Mouse (Mus musculus) forebrain, postnatal 0 days (tissue): ENCODE data around the gene Slc5a4b. TPM values are rescaled to one million over a fixed set of nuclear protein-coding genes. Genes with fewer than 3 reads are reported as not detected.

Experiments used
- ATAC-seq: fragments of 200-750 bp; cut with Nextera tagmentation; 2 replicates; pipeline ENCODE4 v1.8.0; 2017; ENCODE audit warnings: mild to moderate bottlenecking, moderate library complexity
- DNase-seq: peaks from one replicate; pipeline ENCODE4 v3.0.0-alpha.2; 2015
- H3K27ac ChIP-seq: fragments of 300-500 bp; sonication (generic); 2 replicates; pipeline ENCODE4 v1.5.1; 2014; ENCODE audit warnings: low read depth, mild to moderate bottlenecking, antibody characterized with exemption, low read length, moderate library complexity, mixed read lengths
- H3K27me3 ChIP-seq: fragments of 300-500 bp; sonication (generic); 2 replicates; pipeline ENCODE4 v1.6.1; 2014; ENCODE audit warnings: mild to moderate bottlenecking, low read length, mixed read lengths; ENCODE audit not compliant: insufficient read depth
- H3K36me3 ChIP-seq: fragments of 300-500 bp; sonication (generic); 2 replicates; pipeline ENCODE4 v1.6.1; 2014; ENCODE audit warnings: mild to moderate bottlenecking, moderate library complexity; ENCODE audit not compliant: insufficient read depth
- H3K4me1 ChIP-seq: fragments of 300-500 bp; sonication (generic); 2 replicates; pipeline ENCODE4 v1.6.1; 2014; ENCODE audit warnings: antibody characterized with exemption; ENCODE audit not compliant: insufficient read depth
- H3K4me2 ChIP-seq: fragments of 300-500 bp; sonication (generic); 2 replicates; pipeline ENCODE4 v1.6.1; 2014; ENCODE audit warnings: low read depth, mild to moderate bottlenecking, moderate library complexity
- H3K4me3 ChIP-seq: fragments of 300-500 bp; sonication (generic); 2 replicates; pipeline ENCODE4 v1.5.1; 2014; ENCODE audit warnings: low read depth, low read length, mixed read lengths
- H3K9ac ChIP-seq: fragments of 300-500 bp; sonication (generic); 2 replicates; pipeline ENCODE4 v1.6.1; 2014; ENCODE audit warnings: mild to moderate bottlenecking
- H3K9me3 ChIP-seq: fragments of 300-500 bp; sonication (generic); 2 replicates; pipeline ENCODE4 v1.6.1; 2016; ENCODE audit warnings: low read length
- CTCF ChIP-seq: sonication (generic); IDR thresholded peaks from 2 replicates; pipeline ENCODE4 v1.5.1; 2016; ENCODE audit warnings: antibody characterized with exemption, control low read depth, low read depth
- WGBS: fragments of 180-500 bp; shearing (Covaris S2); extraction: QIAGEN DNeasy Blood & Tissue Kit; methylation state at CpG from one replicate; pipeline ENCODE4 v1.1.7; 2014; 5-methylcytosine and 5-hydroxymethylcytosine counted together
- polyA plus RNA-seq: library from polyadenylated mRNA; unstranded; fragments of >200 nt; fragmentation: Nextera tagmentation; extraction: Ambion mirVana; gene quantifications from 2 replicates; pipeline ENCODE4 v1.2.1, GENCODE M21; 2015
- total RNA-seq: library from RNA; depleted of rRNA; stranded (reverse); fragments of >200 nt; gene quantifications from 2 replicates; pipeline ENCODE4 v1.2.3, GENCODE M21; 2014

The Slc5a4b gene
- total and polyA plus RNA-seq, 2 experiments from 2014 or later = not detected

DNA sequence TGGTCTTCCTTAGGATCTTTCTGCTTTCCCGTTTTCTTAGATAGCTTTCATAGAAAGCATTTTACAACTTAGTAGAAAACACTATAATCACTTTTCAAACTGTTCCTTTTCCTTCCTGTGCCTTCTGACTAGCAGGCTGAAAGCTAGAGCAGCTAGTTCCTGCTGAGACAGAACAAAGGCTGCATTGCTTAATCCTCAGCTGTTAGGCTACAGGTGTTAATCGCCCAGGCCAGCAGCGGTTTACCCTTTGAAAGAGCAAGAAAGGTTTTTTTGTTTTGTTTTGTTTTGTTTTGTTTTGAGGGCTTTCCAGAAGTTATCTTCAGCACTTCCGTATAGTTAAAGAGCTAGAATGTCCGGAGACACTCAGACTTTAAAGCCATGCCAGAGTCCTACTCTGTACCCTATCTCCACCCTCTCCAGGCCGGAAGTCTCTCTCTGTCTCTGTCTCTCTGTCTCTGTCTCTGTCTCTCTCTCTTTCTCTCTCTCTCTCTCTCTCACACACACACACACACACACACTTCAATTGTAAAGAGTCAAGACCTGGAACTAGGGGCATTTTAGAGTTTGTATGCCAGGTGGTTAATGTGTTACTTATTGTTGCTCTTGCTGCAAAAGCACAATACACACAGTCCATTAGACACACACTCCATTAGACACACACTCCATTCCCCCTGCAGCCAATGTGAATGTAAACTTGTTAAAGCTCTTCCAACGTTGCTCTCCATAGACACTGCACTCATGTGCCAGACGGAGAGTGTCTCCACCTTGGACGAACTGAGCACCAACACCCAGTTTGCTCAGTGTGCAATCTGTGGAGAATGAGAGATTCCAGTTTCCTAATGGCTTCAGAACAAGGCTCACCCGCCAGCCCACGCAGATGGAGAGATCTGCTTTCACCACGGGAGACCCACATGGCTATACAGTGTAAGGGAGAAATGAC lies 42.8 kb downstream of the Slc5a4b start:
- no peak overlapping the region for H3K4me3 ChIP-seq
- no peaks in the 10 kb centered on the region for H3K27me3 ChIP-seq
- no peak for TF ChIP-seq CTCF
- ATAC-seq (peak; percentile 27; the same call in 1 of the 2 replicates), DNase-seq (no peak)
- no peaks in the 10 kb centered on the region for H3K36me3 ChIP-seq
- H3K4me1 ChIP-seq = no peaks in the 10 kb centered on the region
- H3K4me2 ChIP-seq = no peak overlapping the region
- H3K27ac ChIP-seq = no peak overlapping the region
- 16% methylated on average over 12 of the region's 12 CpGs for WGBS
- H3K9ac ChIP-seq = no peak overlapping the region
- no peaks in the 10 kb centered on the region for H3K9me3 ChIP-seq

DNA sequence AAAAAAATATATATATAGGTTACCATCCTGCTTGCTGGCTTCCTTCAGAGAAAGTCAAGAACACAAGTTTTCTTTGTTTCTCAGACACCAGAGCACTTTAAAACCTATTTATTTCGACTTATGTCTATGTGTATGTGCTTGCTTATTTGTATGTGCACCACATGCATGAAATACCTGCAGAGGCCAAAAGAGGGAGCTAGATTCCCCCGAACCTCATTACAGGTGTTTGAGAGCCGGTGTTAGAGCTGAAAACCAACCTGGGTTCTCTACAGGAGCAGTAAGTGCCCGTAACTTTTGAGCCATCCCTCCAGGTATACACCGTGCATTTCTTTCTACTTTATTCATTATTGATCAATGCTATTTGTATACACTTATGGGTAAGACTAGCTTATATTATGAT lies 48.3 kb downstream of the Slc5a4b start:
- no peak for DNase-seq
- WGBS = 95% methylated on average over 5 of the region's 5 CpGs

DNA sequence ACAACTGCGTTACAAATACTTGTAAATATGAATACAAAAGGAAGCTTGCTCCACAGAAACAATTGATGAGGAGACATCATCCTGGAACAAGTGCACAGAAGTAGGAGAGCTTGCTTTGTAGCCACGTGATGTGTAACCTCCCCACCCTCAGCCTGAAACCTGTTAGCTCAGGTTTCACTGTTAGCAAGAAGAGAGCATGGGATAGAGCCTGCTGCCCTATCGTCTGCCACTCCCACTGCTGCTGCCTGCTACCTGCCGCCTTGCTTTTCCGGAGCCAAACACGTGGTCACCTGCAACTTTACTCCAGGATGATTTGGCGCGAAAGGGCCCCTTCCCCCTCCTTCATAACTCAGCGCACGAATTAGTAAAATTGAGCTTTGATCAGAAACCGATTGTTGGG lies 58.9 kb downstream of the Slc5a4b start:
- Histone ChIP-seq H3K4me2 (no peak overlapping the region), H3K9me3 (no peaks in the 10 kb centered on the region), H3K9ac (no peak overlapping the region), H3K27me3 (no peaks in the 10 kb centered on the region), H3K36me3 (no peaks in the 10 kb centered on the region), H3K4me3 (no peak overlapping the region), H3K4me1 (no peaks in the 10 kb centered on the region), H3K27ac (no peak overlapping the region)
- TF ChIP-seq CTCF = no peak
- ATAC-seq (no peak), DNase-seq (no peak)
- WGBS = 85% methylated on average over 11 of the region's 11 CpGs

More for the DNA sequence above, 48.3 kb downstream of the Slc5a4b start:
- Histone ChIP-seq H3K4me1 (no peaks in the 10 kb centered on the region), H3K27me3 (no peaks in the 10 kb centered on the region), H3K9ac (no peak overlapping the region), H3K9me3 (no peaks in the 10 kb centered on the region), H3K36me3 (no peaks in the 10 kb centered on the region), H3K4me2 (no peak overlapping the region), H3K4me3 (no peak overlapping the region), H3K27ac (no peak overlapping the region)
- ATAC-seq = no peak
- no peak for TF ChIP-seq CTCF

DNA sequence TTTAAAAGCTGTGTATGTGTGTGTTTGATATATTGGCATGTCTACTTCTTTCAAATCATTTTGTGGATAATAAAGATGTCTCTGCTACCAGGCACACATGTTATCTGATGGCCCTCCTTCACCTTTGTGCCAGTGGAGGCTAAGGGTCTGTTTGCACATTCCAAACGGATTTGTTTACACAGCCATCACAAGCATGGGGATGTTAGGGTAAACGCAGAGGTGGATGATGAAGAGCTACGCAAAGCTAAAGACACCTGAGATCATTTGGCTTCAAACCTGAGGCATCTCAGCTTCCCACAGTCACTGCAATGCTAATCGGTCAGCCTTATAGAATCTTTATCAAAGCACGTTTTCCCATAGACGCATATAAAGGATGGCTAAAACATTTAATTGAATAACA lies 61.8 kb downstream of the Slc5a4b start:
- ATAC-seq (no peak), DNase-seq (no peak)
- H3K4me3 ChIP-seq = no peak overlapping the region
- 0 out of 2 replicates have a peak, but pooled peaks cover 3% of the 10 kb centered on the region for H3K36me3 ChIP-seq
- no peak overlapping the region for H3K4me2 ChIP-seq
- no peak for TF ChIP-seq CTCF
- H3K9me3 ChIP-seq = no peaks in the 10 kb centered on the region
- H3K27me3 ChIP-seq = no peaks in the 10 kb centered on the region
- WGBS = 66% methylated on average over 6 of the region's 6 CpGs
- H3K9ac ChIP-seq = no peak overlapping the region
- no peak overlapping the region for H3K27ac ChIP-seq
- H3K4me1 ChIP-seq = no peaks in the 10 kb centered on the region

DNA sequence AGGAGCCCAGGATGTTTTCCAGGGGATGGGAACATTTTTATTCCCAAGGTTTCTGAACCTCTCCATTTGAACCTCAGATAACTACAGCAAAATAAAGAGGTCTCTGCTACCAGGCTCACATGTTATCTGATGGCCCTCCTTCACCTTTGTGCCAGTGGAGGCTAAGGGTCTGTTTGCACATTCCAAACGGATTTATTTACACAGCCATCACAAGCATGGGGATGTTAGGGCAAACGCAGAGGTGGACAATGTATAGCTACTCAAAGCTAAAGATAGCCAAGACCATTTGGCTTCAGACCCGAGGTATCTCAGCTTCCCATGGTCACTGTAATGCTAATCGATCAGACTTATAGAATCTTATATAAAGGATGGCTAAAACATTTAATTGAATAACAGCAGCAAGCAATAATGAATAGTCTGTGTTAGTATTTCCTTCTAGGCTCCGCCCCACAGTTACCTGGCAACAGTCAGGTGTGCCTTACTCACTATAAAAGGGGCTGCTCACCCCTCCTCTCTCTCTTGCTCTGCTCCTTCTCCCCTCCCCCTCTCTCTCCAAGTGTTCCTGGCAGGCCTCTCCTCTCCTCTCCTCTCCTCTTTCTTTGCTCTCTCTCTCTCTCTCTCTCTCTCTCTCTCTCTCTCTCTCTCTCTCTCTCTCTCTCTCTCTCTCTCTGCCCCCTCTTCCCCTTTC lies 63.4 kb downstream of the Slc5a4b start:
- ATAC-seq (no peak), DNase-seq (no peak)
- Histone ChIP-seq H3K4me2 (no peak overlapping the region), H3K4me1 (no peaks in the 10 kb centered on the region), H3K27me3 (no peaks in the 10 kb centered on the region), H3K36me3 (peaks cover 6% of the 10 kb centered on the region; the same call in 1 of the 2 replicates), H3K9ac (no peak overlapping the region), H3K4me3 (no peak overlapping the region), H3K27ac (no peak overlapping the region), H3K9me3 (no peaks in the 10 kb centered on the region)
- TF ChIP-seq CTCF = no peak
- WGBS = 48% methylated on average over 5 of the region's 5 CpGs

DNA sequence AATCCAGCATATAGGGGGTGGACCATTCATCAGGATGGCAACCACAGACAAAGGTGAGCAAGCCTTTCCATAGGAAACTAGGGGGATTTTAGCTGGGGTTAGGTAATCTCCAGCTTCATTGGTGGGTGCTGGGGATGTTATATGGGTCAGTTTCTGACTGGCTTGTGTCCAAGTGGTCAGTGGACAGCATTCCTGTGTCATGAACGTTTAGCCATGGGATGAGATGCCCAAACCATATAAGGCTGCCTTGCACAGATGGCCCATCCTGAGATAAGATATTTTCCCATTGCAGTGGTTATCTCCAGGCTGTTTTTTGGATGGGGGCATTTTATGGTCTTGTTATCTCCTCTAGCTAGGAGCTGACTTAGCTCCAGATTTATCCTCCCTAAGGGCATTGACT lies 64.0 kb downstream of the Slc5a4b start:
- H3K4me3 ChIP-seq = no peak overlapping the region
- no peak for TF ChIP-seq CTCF
- peaks cover 6% of the 10 kb centered on the region; the same call in 1 of the 2 replicates for H3K36me3 ChIP-seq
- DNase-seq (no peak), ATAC-seq (no peak)
- H3K9ac ChIP-seq = no peak overlapping the region
- WGBS = 69% methylated on average over 1 of the region's 1 CpGs
- no peaks in the 10 kb centered on the region for H3K27me3 ChIP-seq
- H3K4me2 ChIP-seq = no peak overlapping the region
- no peak overlapping the region for H3K27ac ChIP-seq
- H3K9me3 ChIP-seq = no peaks in the 10 kb centered on the region
- no peaks in the 10 kb centered on the region for H3K4me1 ChIP-seq

DNA sequence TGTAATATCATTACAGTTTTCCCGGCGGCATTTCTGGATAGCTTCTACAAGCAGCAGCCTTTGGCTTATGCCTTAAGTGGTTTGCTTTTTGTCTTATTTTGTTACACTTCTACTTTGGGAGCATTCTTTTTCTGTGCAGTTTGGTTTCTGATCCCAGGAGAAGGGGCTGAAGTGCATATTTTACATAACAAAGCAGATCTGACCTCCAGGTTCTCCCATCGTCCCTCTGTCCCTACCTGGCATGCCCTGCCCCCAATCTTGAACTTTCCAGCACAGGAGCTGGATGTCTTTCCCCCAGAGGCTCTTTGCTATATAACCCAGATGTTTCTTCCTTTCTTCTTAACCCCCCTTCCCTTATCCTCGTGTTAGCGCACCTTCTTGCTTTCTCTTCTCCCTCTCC lies 65.4 kb downstream of the Slc5a4b start:
- H3K9ac ChIP-seq = no peak overlapping the region
- no peaks in the 10 kb centered on the region for H3K27me3 ChIP-seq
- H3K27ac ChIP-seq = no peak overlapping the region
- WGBS = 46% methylated on average over 5 of the region's 5 CpGs
- H3K4me3 ChIP-seq = no peak overlapping the region
- peaks cover 14% of the 10 kb centered on the region; the same call in 1 of the 2 replicates for H3K36me3 ChIP-seq
- H3K4me1 ChIP-seq = no peaks in the 10 kb centered on the region
- TF ChIP-seq CTCF = no peak
- no peaks in the 10 kb centered on the region for H3K9me3 ChIP-seq
- DNase-seq = no peak
- H3K4me2 ChIP-seq = no peak overlapping the region
- no peak for ATAC-seq
